Comparison of ENCODE assay signal across 11 mouse cellular contexts in genomic region chr5:125385215-125385940, GRCm38 (mm10). TPM values are rescaled to one million over a fixed set of nuclear protein-coding genes. Genes with fewer than 3 reads are reported as not detected.
DNase-seq lines count a peak whose midpoint lies in the region; ATAC-seq and TF ChIP-seq lines count a peak whose summit lies in the region.
"Had no signal": no experiment of that assay in that cellular context is flagged by ENCODE, and none has a peak within 500 bp of the region (broad histone marks: within the 10 kb centered on the region; RNA-seq: fewer than 3 reads in every experiment).

No protein-coding gene starts in this region.

- TF ChIP-seq POLR2A in heart, adult 2 months (IDR thresholded peaks at IDR 0.05; ENCODE audit: insufficient read depth, low read depth, low read length): peak; percentile 24; the same call in 1 of the 2 replicates

- no peaks in the 10 kb centered on the region for H3K9me3 ChIP-seq in liver, embryonic 16.5 days (replicated peaks; ENCODE audit: control insufficient read depth, low read length)

- 29% methylated on average over 8 of the region's 8 CpGs for WGBS in heart, adult 2 months
- 67% methylated on average over 8 of the region's 8 CpGs for WGBS in liver, embryonic 16.5 days (ENCODE audit: insufficient replicate concordance)

- H3K4me2 ChIP-seq in liver, embryonic 16.5 days (ENCODE audit: low read depth, low read length): peak overlapping the region; percentile 20; the same call in 1 of the 2 replicates

- TF ChIP-seq CTCF in heart, adult 2 months (IDR thresholded peaks at IDR 0.05): no peak; the same call in 1 of the 2 replicates

- intact Hi-C loops in heart, adult 2 months (cut with DNase I): no loop called here

- TF ChIP-seq EP300 in heart, adult 2 months (IDR thresholded peaks at IDR 0.05; ENCODE audit: insufficient read depth, low read depth, low read length): no peak

- peaks cover 9% of the 10 kb centered on the region for H3K4me1 ChIP-seq in heart, adult 2 months (ENCODE audit: control insufficient read depth, insufficient read depth, low read length)
- peaks cover 16% of the 10 kb centered on the region for H3K4me1 ChIP-seq in liver, embryonic 16.5 days (ENCODE audit: control insufficient read depth, low read depth, low read length)

- peaks cover 8% of the 10 kb centered on the region; the same call in 1 of the 2 replicates for H3K79me2 ChIP-seq in heart, adult 2 months (replicated peaks; ENCODE audit: control insufficient read depth, insufficient read depth, low read length)

- DNase-seq in heart, adult 2 months: no peak
- no peak for DNase-seq in heart, adult 9 months (ENCODE audit: low spot score in 2 of 2)
- DNase-seq in liver: no peak
- peak; percentile 68 for DNase-seq in adipocyte (ENCODE audit: low spot score)
- peak; percentile 54 for DNase-seq in naive thymus-derived CD4-positive, alpha-beta T cell, adult 2 months (ENCODE audit: low read depth)
- DNase-seq in layer of hippocampus, postnatal 25 days (ENCODE audit: extremely low spot score in 1 of 2, low spot score in 1 of 2): no peak
- DNase-seq: adrenal gland, postnatal 10 days; lung, adult 18-20 months had no signal

- no peak overlapping the region for H3K27ac ChIP-seq in heart, adult 2 months
- no peak overlapping the region for H3K27ac ChIP-seq in liver, embryonic 16.5 days (ENCODE audit: low read length)

- H3K36me3 ChIP-seq in heart, adult 2 months (ENCODE audit: control insufficient read depth, insufficient read depth, low read length): peaks cover 37% of the 10 kb centered on the region
- H3K36me3 ChIP-seq in liver, embryonic 16.5 days (ENCODE audit: control insufficient read depth, insufficient read depth): peaks cover 23% of the 10 kb centered on the region

- no peak for ATAC-seq in liver, embryonic 16.5 days (ENCODE audit: low read depth)
- no peak for ATAC-seq in inflammation-experienced regulatory T-cells, adult 6 months

- peak overlapping the region; percentile 16 for H3K9ac ChIP-seq in heart, adult 2 months (ENCODE audit: low read depth, low read length)
- no peak overlapping the region for H3K9ac ChIP-seq in liver, embryonic 16.5 days (ENCODE audit: low read depth, low read length)

- no peaks in the 10 kb centered on the region for H3K27me3 ChIP-seq in heart, adult 2 months (ENCODE audit: control insufficient read depth, insufficient read depth, low read length)
- H3K27me3 ChIP-seq in liver, embryonic 16.5 days (ENCODE audit: control insufficient read depth, insufficient read depth, low read depth, low read length): no peaks in the 10 kb centered on the region

- peak overlapping the region; percentile 14 for H3K4me3 ChIP-seq in heart, adult 2 months
- H3K4me3 ChIP-seq in liver, embryonic 16.5 days (ENCODE audit: low read depth, low read length): no peak overlapping the region

RNA-seq across cellular contexts. Expression of gene Gm10382, which starts 3.7 kb away (rescaled TPM):
- total RNA-seq in heart, adult 2 months (2021): under 1 TPM in 1 of 2 experiments, not detected in 1; 0.21 TPM
- 0.12 and 0.23 TPM in 2 replicates for polyA plus RNA-seq in heart, adult 2 months (2012; rRNA removed)
- polyA plus RNA-seq in liver, embryonic 16.5 days (2015; fragmentation: Nextera tagmentation; extraction: Ambion mirVana): 0.18 and 0.27 TPM in 2 replicates
- polyA plus RNA-seq in inflammation-experienced regulatory T-cells, adult 6 months (2017; shearing (Covaris generic)): 1 to 10 TPM in 2 of 3 experiments, under 1 TPM in 1; 0.65 to 1.1 (median 1.0) TPM
- under 1 TPM in 1 of 2 experiments, not detected in 1; 0.37 TPM for total RNA-seq in layer of hippocampus, postnatal 25 days (2021)
- polyA plus RNA-seq: large intestine, adult 2 months had no signal

RNA-seq across cellular contexts. Expression of gene Ubc, which starts 4.6 kb away (rescaled TPM):
- 1,000 to 10,000 TPM in 1 of 2 experiments, 100 to 1,000 TPM in 1; 894 to 1,473 TPM for total RNA-seq in heart, adult 2 months (2021)
- polyA plus RNA-seq in heart, adult 2 months (2012; rRNA removed): 664 and 1,033 TPM in 2 replicates
- 573 and 608 TPM in 2 replicates for polyA plus RNA-seq in liver, embryonic 16.5 days (2015; fragmentation: Nextera tagmentation; extraction: Ambion mirVana)
- polyA plus RNA-seq in inflammation-experienced regulatory T-cells, adult 6 months (2017; shearing (Covaris generic)): 1,000 to 10,000 TPM in 2 of 3 experiments, 100 to 1,000 TPM in 1; 741 to 1,375 (median 1,290) TPM
- 100 to 1,000 TPM; 775 to 848 TPM for total RNA-seq in layer of hippocampus, postnatal 25 days (2021)

RNA-seq across cellular contexts. Expression of gene Scarb1, which starts 44.5 kb away (rescaled TPM):
- total RNA-seq in heart, adult 2 months (2021): 10 to 100 TPM; 23.6 to 27.8 TPM
- 55.5 and 77.5 TPM in 2 replicates for polyA plus RNA-seq in heart, adult 2 months (2012; rRNA removed)
- 78.3 and 89.5 TPM in 2 replicates for polyA plus RNA-seq in liver, embryonic 16.5 days (2015; fragmentation: Nextera tagmentation; extraction: Ambion mirVana)
- polyA plus RNA-seq in inflammation-experienced regulatory T-cells, adult 6 months (2017; shearing (Covaris generic)): 10 to 100 TPM in 1 of 3 experiments, 1 to 10 TPM in 2; 3.7 to 11.8 (median 6.6) TPM
- 10 to 100 TPM; 34.5 to 41.6 TPM for total RNA-seq in layer of hippocampus, postnatal 25 days (2021)

RNA-seq across cellular contexts. Expression of gene Dhx37, which starts 48.5 kb away (rescaled TPM):
- 10 to 100 TPM; 11.1 to 12.4 TPM for total RNA-seq in heart, adult 2 months (2021)
- polyA plus RNA-seq in heart, adult 2 months (2012; rRNA removed): 14.8 and 15.7 TPM in 2 replicates
- 4.0 and 4.2 TPM in 2 replicates for polyA plus RNA-seq in liver, embryonic 16.5 days (2015; fragmentation: Nextera tagmentation; extraction: Ambion mirVana)
- 10 to 100 TPM in 1 of 3 experiments, 1 to 10 TPM in 2; 6.9 to 10.2 (median 9.2) TPM for polyA plus RNA-seq in inflammation-experienced regulatory T-cells, adult 6 months (2017; shearing (Covaris generic))
- 10 to 100 TPM; 11.9 to 14.8 TPM for total RNA-seq in layer of hippocampus, postnatal 25 days (2021)

RNA-seq across cellular contexts. Expression of gene Bri3bp, which starts 56.0 kb away (rescaled TPM):
- 10 to 100 TPM; 52.2 to 52.4 TPM for total RNA-seq in heart, adult 2 months (2021)
- polyA plus RNA-seq in heart, adult 2 months (2012; rRNA removed): 31.4 and 31.5 TPM in 2 replicates
- 18.4 and 20.3 TPM in 2 replicates for polyA plus RNA-seq in liver, embryonic 16.5 days (2015; fragmentation: Nextera tagmentation; extraction: Ambion mirVana)
- 10 to 100 TPM in 1 of 3 experiments, 1 to 10 TPM in 2; 5.6 to 12.9 (median 8.3) TPM for polyA plus RNA-seq in inflammation-experienced regulatory T-cells, adult 6 months (2017; shearing (Covaris generic))
- total RNA-seq in layer of hippocampus, postnatal 25 days (2021): 100 to 1,000 TPM; 101 to 109 TPM

Comparison
In these comparisons a context has a peak if more than half of its experiments do, and no peak if none do; other contexts are left out.
1. DNase-seq: peak in adipocyte (single experiment) and naive thymus-derived CD4-positive, alpha-beta T cell, adult 2 months (single experiment); none in heart, adult 2 months (0 of 2), heart, adult 9 months (0 of 2), liver (single experiment) and layer of hippocampus, postnatal 25 days (0 of 2).